Mouse (Mus musculus): ENCODE data around the gene Podn. TPM values are rescaled to one million over a fixed set of nuclear protein-coding genes. Genes with fewer than 3 reads are reported as not detected.

Podn gene
- polyA plus RNA-seq, 1 experiment: 5.2 TPM

- Histone ChIP-seq H3K4me1 (ENCODE audit: control insufficient read depth, insufficient read depth, low read length) (no peaks in the 10 kb centered on the region), H3K27ac (ENCODE audit: control insufficient read depth, insufficient read depth, low read depth, low read length, poor library complexity) (no peak overlapping the region), H3K4me3 (replicated peaks; ENCODE audit: control insufficient read depth, low read depth, low read length) (no peak overlapping the region)
- no peak for TF ChIP-seq POLR2A (IDR thresholded peaks at IDR 0.05; ENCODE audit: borderline replicate concordance, control insufficient read depth, low read depth, low read length)
- no peak for TF ChIP-seq CTCF (IDR thresholded peaks at IDR 0.05; ENCODE audit: control insufficient read depth, insufficient read depth, low read length)
- 80% methylated on average over 7 of the region's 7 CpGs for WGBS
Measured at GRCm38 (mm10) chr4:108017839-108018238, 78.4 kb downstream of the Podn start.

- Histone ChIP-seq H3K4me3 (replicated peaks; ENCODE audit: control insufficient read depth, low read depth, low read length) (no peak overlapping the region), H3K27ac (ENCODE audit: control insufficient read depth, insufficient read depth, low read depth, low read length, poor library complexity) (no peak overlapping the region), H3K4me1 (ENCODE audit: control insufficient read depth, insufficient read depth, low read length) (no peaks in the 10 kb centered on the region)
- TF ChIP-seq CTCF (IDR thresholded peaks at IDR 0.05; ENCODE audit: control insufficient read depth, insufficient read depth, low read length): no peak
- no peak for TF ChIP-seq POLR2A (IDR thresholded peaks at IDR 0.05; ENCODE audit: borderline replicate concordance, control insufficient read depth, low read depth, low read length)
- 81% methylated on average over 3 of the region's 3 CpGs for WGBS
Measured at GRCm38 (mm10) chr4:108016321-108016720, 79.9 kb downstream of the Podn start.

DNA sequence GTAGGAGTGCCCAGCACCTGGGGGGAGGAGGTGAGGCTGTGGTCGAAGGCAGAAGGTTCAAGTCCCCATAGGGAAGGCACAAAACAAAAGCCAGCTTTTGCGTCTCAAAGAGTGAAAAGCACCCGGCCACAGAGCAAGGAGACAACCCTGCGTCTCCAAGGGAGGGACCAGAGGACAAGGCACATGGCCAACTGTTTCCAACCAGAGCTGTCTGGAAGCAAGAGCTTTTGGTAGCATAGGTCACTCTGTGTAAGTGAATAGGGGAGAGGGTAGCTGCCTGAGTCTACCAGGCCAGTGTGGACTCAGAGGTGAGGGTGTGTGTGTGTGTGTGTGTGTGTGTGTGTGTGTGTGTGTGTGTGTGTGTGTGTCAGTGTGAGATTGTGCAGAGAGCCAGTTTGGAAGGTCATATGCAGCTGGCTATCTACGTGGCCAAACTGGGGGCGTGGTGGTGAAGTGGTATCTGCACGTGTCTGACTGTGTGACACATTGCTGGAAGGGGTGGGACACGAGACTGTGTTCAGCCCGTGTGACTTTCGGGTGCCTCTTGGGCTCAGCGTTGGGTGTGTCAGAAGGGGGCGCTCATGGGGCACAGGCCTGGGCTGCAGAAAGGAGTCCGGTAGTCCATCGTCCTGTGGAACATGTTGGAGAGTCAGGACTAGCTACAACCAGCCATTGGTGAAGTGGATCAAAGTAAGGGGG lies 81.0 kb downstream of the Podn start:
- TF ChIP-seq CTCF (IDR thresholded peaks at IDR 0.05; ENCODE audit: control insufficient read depth, insufficient read depth, low read length) (no peak; the same call in 1 of the 2 replicates), POLR2A (IDR thresholded peaks at IDR 0.05; ENCODE audit: borderline replicate concordance, control insufficient read depth, low read depth, low read length) (no peak)
- WGBS: 55% methylated on average over 14 of the region's 14 CpGs
- Histone ChIP-seq H3K27ac (ENCODE audit: control insufficient read depth, insufficient read depth, low read depth, low read length, poor library complexity) (no peak overlapping the region), H3K4me3 (replicated peaks; ENCODE audit: control insufficient read depth, low read depth, low read length) (no peak overlapping the region), H3K4me1 (ENCODE audit: control insufficient read depth, insufficient read depth, low read length) (no peaks in the 10 kb centered on the region)

GRCm38 (mm10) chr4:108014466-108014865 lies 81.8 kb downstream of the Podn start:
- TF ChIP-seq POLR2A (IDR thresholded peaks at IDR 0.05; ENCODE audit: borderline replicate concordance, control insufficient read depth, low read depth, low read length) (no peak), CTCF (IDR thresholded peaks at IDR 0.05; ENCODE audit: control insufficient read depth, insufficient read depth, low read length) (no peak)
- WGBS: 78% methylated on average over 2 of the region's 2 CpGs
- H3K4me3 ChIP-seq (replicated peaks; ENCODE audit: control insufficient read depth, low read depth, low read length): no peak overlapping the region
- H3K27ac ChIP-seq (ENCODE audit: control insufficient read depth, insufficient read depth, low read depth, low read length, poor library complexity): no peak overlapping the region
- H3K4me1 ChIP-seq (ENCODE audit: control insufficient read depth, insufficient read depth, low read length): no peaks in the 10 kb centered on the region

DNA sequence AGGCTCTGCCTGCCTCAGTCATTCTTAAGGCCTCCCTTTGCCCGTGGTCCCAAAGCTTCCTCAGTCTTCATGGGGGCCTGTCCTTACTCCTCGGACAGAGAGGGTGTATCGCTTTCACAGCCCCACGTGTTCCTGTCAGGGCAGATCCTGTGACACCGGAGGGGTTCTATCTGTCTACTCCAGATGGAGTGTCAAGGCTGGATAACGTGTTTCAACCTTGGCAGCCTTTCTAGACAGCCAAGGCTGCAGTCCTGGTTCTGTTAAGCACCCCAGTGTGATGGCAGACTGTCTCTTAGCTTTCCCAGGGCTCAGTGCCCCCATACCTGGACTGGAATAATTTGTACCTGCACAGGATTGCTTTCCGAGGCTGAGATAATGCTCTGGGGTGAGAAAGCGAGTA lies 87.7 kb downstream of the Podn start:
- TF ChIP-seq CTCF (IDR thresholded peaks at IDR 0.05; ENCODE audit: control insufficient read depth, insufficient read depth, low read length) (no peak), POLR2A (IDR thresholded peaks at IDR 0.05; ENCODE audit: borderline replicate concordance, control insufficient read depth, low read depth, low read length) (no peak)
- Histone ChIP-seq H3K4me3 (replicated peaks; ENCODE audit: control insufficient read depth, low read depth, low read length) (no peak overlapping the region), H3K4me1 (ENCODE audit: control insufficient read depth, insufficient read depth, low read length) (no peaks in the 10 kb centered on the region), H3K27ac (ENCODE audit: control insufficient read depth, insufficient read depth, low read depth, low read length, poor library complexity) (no peak overlapping the region)
- WGBS: 72% methylated on average over 8 of the region's 8 CpGs

DNA sequence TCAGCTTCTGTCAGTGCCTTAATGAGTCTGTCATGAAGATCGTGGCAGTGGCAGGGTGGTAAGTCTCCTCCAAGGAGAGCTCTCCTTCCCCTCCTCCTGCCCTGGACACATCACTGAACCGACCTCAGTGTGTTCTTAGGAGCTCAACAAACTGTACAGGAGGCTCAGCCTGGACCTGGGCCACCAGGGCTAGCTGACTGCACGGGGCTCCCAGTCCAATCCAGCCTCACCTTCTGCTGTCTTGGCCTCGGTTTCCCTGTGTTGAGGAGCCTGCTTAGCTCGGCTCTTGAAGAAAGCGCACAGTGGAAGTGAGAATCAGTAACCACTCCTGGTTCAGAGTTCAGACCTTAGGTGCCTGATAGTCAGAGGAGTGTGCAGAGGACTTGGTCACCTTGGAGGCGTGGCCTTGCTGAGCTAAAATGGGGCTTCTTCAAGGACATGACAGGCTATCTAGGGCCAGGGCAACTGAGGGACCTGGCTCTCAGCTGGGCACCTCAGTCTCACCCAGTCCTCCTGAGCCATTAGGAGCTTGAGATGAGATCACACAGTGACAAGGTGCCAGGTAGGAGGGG lies 88.6 kb downstream of the Podn start:
- WGBS: 70% methylated on average over 7 of the region's 7 CpGs
- no peak overlapping the region for H3K4me3 ChIP-seq (replicated peaks; ENCODE audit: control insufficient read depth, low read depth, low read length)
- no peaks in the 10 kb centered on the region for H3K4me1 ChIP-seq (ENCODE audit: control insufficient read depth, insufficient read depth, low read length)
- TF ChIP-seq CTCF (IDR thresholded peaks at IDR 0.05; ENCODE audit: control insufficient read depth, insufficient read depth, low read length): no peak
- TF ChIP-seq POLR2A (IDR thresholded peaks at IDR 0.05; ENCODE audit: borderline replicate concordance, control insufficient read depth, low read depth, low read length): no peak
- H3K27ac ChIP-seq (ENCODE audit: control insufficient read depth, insufficient read depth, low read depth, low read length, poor library complexity): no peak overlapping the region

DNA sequence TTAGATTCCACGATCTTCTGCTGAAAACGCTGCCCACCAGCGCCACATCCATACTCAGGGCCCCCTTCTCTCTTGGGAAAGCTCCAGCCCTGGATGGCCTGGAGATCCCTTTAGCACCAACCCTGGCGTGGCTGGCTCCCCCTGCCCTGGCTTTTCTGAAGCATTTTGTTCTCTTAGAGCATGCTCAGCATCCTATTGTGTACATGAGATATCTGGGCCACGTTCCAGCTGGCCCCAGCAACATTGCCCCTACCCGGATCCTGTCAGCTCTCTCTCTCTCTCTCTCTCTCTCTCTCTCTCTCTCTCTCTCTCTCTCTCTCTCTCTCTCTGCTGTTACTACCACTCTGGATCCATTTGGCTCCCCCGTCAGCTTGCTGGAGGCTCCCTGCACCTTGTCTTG lies 90.9 kb downstream of the Podn start:
- Histone ChIP-seq H3K4me1 (ENCODE audit: control insufficient read depth, insufficient read depth, low read length) (no peaks in the 10 kb centered on the region), H3K27ac (ENCODE audit: control insufficient read depth, insufficient read depth, low read depth, low read length, poor library complexity) (no peak overlapping the region), H3K4me3 (replicated peaks; ENCODE audit: control insufficient read depth, low read depth, low read length) (no peak overlapping the region)
- 68% methylated on average over 7 of the region's 7 CpGs for WGBS
- TF ChIP-seq POLR2A (IDR thresholded peaks at IDR 0.05; ENCODE audit: borderline replicate concordance, control insufficient read depth, low read depth, low read length): no peak
- no peak for TF ChIP-seq CTCF (IDR thresholded peaks at IDR 0.05; ENCODE audit: control insufficient read depth, insufficient read depth, low read length)

DNA sequence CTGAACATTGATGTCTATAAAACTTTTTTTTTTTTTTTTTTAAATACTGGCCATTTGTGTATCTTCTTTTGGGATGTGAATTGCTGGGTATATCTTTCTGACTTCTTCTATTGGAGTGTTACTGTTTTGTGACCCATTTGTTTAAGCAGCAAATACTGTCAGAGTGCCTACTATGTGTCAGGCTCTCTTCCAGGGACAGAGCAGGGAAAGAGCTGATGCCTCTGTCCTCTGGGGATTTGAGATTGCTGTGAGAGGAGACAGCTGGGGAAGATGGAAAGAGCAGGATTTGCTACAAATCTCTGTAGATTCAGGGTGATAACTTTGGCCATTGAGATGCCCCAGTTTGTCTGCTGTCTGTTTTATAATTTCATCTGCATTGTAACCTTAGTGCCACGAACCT lies 96.9 kb downstream of the Podn start:
- WGBS: 76% methylated on average over 1 of the region's 1 CpGs
- Histone ChIP-seq H3K4me1 (ENCODE audit: control insufficient read depth, insufficient read depth, low read length) (no peaks in the 10 kb centered on the region), H3K27ac (ENCODE audit: control insufficient read depth, insufficient read depth, low read depth, low read length, poor library complexity) (no peak overlapping the region), H3K4me3 (replicated peaks; ENCODE audit: control insufficient read depth, low read depth, low read length) (no peak overlapping the region)
- TF ChIP-seq POLR2A (IDR thresholded peaks at IDR 0.05; ENCODE audit: borderline replicate concordance, control insufficient read depth, low read depth, low read length): no peak
- no peak for TF ChIP-seq CTCF (IDR thresholded peaks at IDR 0.05; ENCODE audit: control insufficient read depth, insufficient read depth, low read length)

Measured in bone marrow, adult 2 months (tissue).